Mouse (Mus musculus) testis, adult 2 months (tissue): ENCODE measurements around the gene Cacng5.

ENCODE experiments used
- CTCF ChIP-seq: fragments of 200-500 bp; IDR thresholded peaks from 2 replicates; pipeline ENCODE4 v1.5.1; 2012; ENCODE audit warnings: low read depth, mild to moderate bottlenecking, inconsistent platforms, low read length, moderate library complexity; ENCODE audit not compliant: control insufficient read depth, insufficient read depth, insufficient replicate concordance
- POLR2A ChIP-seq: fragments of 200-500 bp; IDR thresholded peaks from 2 replicates; pipeline ENCODE4 v1.6.1; 2012; ENCODE audit warnings: low read depth, mild to moderate bottlenecking, inconsistent platforms, low read length, moderate library complexity; ENCODE audit not compliant: control insufficient read depth

DNA sequence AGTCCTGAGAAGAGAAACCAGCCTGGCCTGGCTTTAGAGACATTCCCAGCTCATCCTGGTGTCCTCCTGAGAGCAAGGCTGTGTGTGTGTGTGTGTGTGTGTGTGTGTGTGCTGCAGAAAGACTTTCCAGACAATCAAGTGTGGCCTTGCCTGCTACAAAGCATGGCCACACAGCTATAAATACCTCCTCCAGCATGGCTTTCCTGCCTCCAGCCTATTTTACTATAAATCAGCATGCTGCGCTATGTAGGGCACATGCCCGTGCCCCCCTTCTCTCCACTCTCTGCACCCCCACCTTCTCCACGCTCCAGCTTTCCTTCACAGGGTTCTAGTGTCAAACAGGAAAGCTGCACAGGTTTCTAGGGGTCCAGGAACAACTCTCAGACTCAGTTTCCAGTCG, 19.2 kb downstream of the Cacng5 start:
- TF ChIP-seq POLR2A: no peak
- TF ChIP-seq CTCF: no peak
